ENCODE assay signal across 8 mouse cellular contexts in the genomic region with DNA sequence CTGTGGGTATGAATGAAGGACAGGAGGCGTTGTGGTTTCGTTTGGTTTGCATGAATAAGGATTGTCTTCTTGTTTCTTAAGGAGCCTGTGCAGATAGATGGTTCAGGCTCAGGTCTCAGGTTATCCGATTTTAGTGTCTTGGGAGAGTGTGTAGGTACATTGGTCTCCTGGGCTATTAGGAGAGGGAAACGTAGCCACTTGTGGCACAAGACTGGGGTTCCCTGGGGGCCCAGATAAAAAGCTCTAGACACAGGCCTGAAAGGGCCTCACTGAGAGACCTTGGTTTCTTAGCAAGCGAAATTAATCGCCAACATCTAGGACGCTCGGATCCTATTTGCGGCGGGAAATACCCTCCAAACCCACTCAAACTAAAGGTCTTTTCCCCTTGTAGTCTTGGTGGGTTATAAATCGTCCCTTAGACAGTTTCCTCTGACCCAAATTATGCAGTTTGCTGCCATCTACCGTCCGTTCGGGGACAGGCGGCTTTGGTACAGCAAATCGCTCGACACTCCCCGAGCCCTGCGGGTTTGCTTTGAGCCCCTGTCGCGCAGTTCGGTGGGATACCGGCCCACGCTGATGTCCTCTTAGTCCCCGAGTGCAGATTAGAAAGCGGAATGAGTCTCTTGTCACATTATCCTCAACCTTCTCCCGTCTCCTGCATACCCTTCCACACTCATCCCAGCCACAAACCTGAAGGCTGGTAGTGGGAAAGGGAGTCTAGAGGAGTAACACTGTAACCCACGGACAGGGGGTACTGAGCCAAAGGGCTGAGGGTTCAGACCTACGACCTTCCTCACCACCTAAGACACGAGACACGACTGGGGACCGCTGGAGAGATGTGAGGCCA. TPM values are rescaled to one million over a fixed set of nuclear protein-coding genes. Genes with fewer than 3 reads are reported as not detected.
DNase-seq lines count a peak whose midpoint lies in the region; ATAC-seq and TF ChIP-seq lines count a peak whose summit lies in the region.

No protein-coding gene starts in this region.

- ATAC-seq in cerebellum, adult (ENCODE audit: insufficient number of reproducible peaks, low FRiP score, low TSS enrichment): no peak
- ATAC-seq in heart, embryonic 13.5 days (ENCODE audit: extremely low read depth, insufficient number of reproducible peaks, low FRiP score, low TSS enrichment): no peak
- peak; percentile 44 for ATAC-seq in kidney, embryonic 15.5 days (replicated peaks; ENCODE audit: low FRiP score)

- no peak overlapping the region for H3K4me2 ChIP-seq in heart, embryonic 13.5 days
- peak overlapping the region; percentile 90 for H3K4me2 ChIP-seq in kidney, embryonic 15.5 days

- peaks cover 98% of the 10 kb centered on the region for H3K27me3 ChIP-seq in heart, embryonic 13.5 days (replicated peaks)
- H3K27me3 ChIP-seq in kidney, embryonic 15.5 days: no peaks in the 10 kb centered on the region

- H3K4me3 ChIP-seq in bone marrow macrophage, adult 2 months (ENCODE audit: insufficient read depth, low read length): no peak overlapping the region
- peak overlapping the region; percentile 14 for H3K4me3 ChIP-seq in heart, embryonic 13.5 days
- peak overlapping the region; percentile 80 for H3K4me3 ChIP-seq in kidney, embryonic 15.5 days (replicated peaks)

- no peak for TF ChIP-seq POLR2A in bone marrow macrophage, adult 2 months (IDR thresholded peaks at IDR 0.05; ENCODE audit: borderline replicate concordance, low read depth, low read length)

- DNase-seq in cerebellum, adult 18-20 months: peak; percentile 41 to 49
- DNase-seq in B cell, adult 2 months: peak; percentile 83 to 85
- peak; percentile 92 for DNase-seq in lung, postnatal 10 days
- DNase-seq in spleen, adult 18-20 months: peak; percentile 53 to 78

- peak; percentile 58 for TF ChIP-seq CTCF in bone marrow macrophage, adult 2 months (IDR thresholded peaks at IDR 0.05; ENCODE audit: low read depth, low read length)

- no peaks in the 10 kb centered on the region for H3K36me3 ChIP-seq in heart, embryonic 13.5 days
- no peaks in the 10 kb centered on the region for H3K36me3 ChIP-seq in kidney, embryonic 15.5 days

- no peaks in the 10 kb centered on the region for H3K9me3 ChIP-seq in heart, embryonic 13.5 days
- no peaks in the 10 kb centered on the region for H3K9me3 ChIP-seq in kidney, embryonic 15.5 days (replicated peaks)

- no peaks in the 10 kb centered on the region for H3K4me1 ChIP-seq in bone marrow macrophage, adult 2 months (ENCODE audit: control insufficient read depth, insufficient read depth, low read length)
- H3K4me1 ChIP-seq in heart, embryonic 13.5 days: peaks cover 14% of the 10 kb centered on the region
- peaks cover 58% of the 10 kb centered on the region for H3K4me1 ChIP-seq in kidney, embryonic 15.5 days

- WGBS in heart, embryonic 13.5 days: under 1% methylated on average over 32 of the region's 32 CpGs
- WGBS in kidney, embryonic 15.5 days: under 1% methylated on average over 32 of the region's 32 CpGs

- no peak overlapping the region for H3K27ac ChIP-seq in bone marrow macrophage, adult 2 months (ENCODE audit: insufficient read depth, low read depth, low read length)
- H3K27ac ChIP-seq in heart, embryonic 13.5 days (replicated peaks): no peak overlapping the region
- peak overlapping the region; percentile 100 for H3K27ac ChIP-seq in kidney, embryonic 15.5 days

- H3K9ac ChIP-seq in heart, embryonic 13.5 days: no peak overlapping the region
- peak overlapping the region; percentile 96 for H3K9ac ChIP-seq in kidney, embryonic 15.5 days

RNA-seq across cellular contexts. Expression of a gene that starts 2.2 kb away (rescaled TPM):
- not detected in 2 replicates for polyA plus RNA-seq in bone marrow macrophage, adult 2 months (2012; ENCODE audit: insufficient read depth, insufficient read length, missing spikeins)
- polyA plus RNA-seq in heart, embryonic 13.5 days (2015; fragmentation: Nextera tagmentation; extraction: Ambion mirVana): 1.4 and 2.0 TPM in 2 replicates
- polyA plus RNA-seq in kidney, embryonic 15.5 days (2015; fragmentation: Nextera tagmentation; extraction: Ambion mirVana): 47.1 and 49.1 TPM in 2 replicates

RNA-seq across cellular contexts. Expression of a gene that starts 8.0 kb away (rescaled TPM):
- polyA plus RNA-seq in bone marrow macrophage, adult 2 months (2012; ENCODE audit: insufficient read depth, insufficient read length, missing spikeins): not detected in 2 replicates
- 0.11 and 0.25 TPM in 2 replicates for polyA plus RNA-seq in heart, embryonic 13.5 days (2015; fragmentation: Nextera tagmentation; extraction: Ambion mirVana)
- 58.5 and 62.7 TPM in 2 replicates for polyA plus RNA-seq in kidney, embryonic 15.5 days (2015; fragmentation: Nextera tagmentation; extraction: Ambion mirVana)

RNA-seq across cellular contexts. Expression of a gene that starts 8.7 kb away (rescaled TPM):
- not detected in 2 replicates for polyA plus RNA-seq in bone marrow macrophage, adult 2 months (2012; ENCODE audit: insufficient read depth, insufficient read length, missing spikeins)
- 3.8 and 5.5 TPM in 2 replicates for polyA plus RNA-seq in heart, embryonic 13.5 days (2015; fragmentation: Nextera tagmentation; extraction: Ambion mirVana)
- 18.8 and 20.2 TPM in 2 replicates for polyA plus RNA-seq in kidney, embryonic 15.5 days (2015; fragmentation: Nextera tagmentation; extraction: Ambion mirVana)

RNA-seq across cellular contexts. Expression of a gene that starts 12.8 kb away (rescaled TPM):
- not detected in 2 replicates for polyA plus RNA-seq in bone marrow macrophage, adult 2 months (2012; ENCODE audit: insufficient read depth, insufficient read length, missing spikeins)
- not detected in 2 replicates for polyA plus RNA-seq in heart, embryonic 13.5 days (2015; fragmentation: Nextera tagmentation; extraction: Ambion mirVana)
- polyA plus RNA-seq in kidney, embryonic 15.5 days (2015; fragmentation: Nextera tagmentation; extraction: Ambion mirVana): 8.9 and 9.8 TPM in 2 replicates

RNA-seq across cellular contexts. Expression of a gene that starts 23.2 kb away (rescaled TPM):
- not detected in 2 replicates for polyA plus RNA-seq in bone marrow macrophage, adult 2 months (2012; ENCODE audit: insufficient read depth, insufficient read length, missing spikeins)
- polyA plus RNA-seq in heart, embryonic 13.5 days (2015; fragmentation: Nextera tagmentation; extraction: Ambion mirVana): 0.06 TPM in 1 of 2 replicates, not detected in the other
- 22.3 and 27.2 TPM in 2 replicates for polyA plus RNA-seq in kidney, embryonic 15.5 days (2015; fragmentation: Nextera tagmentation; extraction: Ambion mirVana)

Comparison
In these comparisons a context has a peak if more than half of its experiments do, and no peak if none do; other contexts are left out.
1. RNA of a gene that starts 2.2 kb away (polyA plus RNA-seq): 47.1 to 49.1 TPM in kidney, embryonic 15.5 days; 1.4 to 2.0 TPM in heart, embryonic 13.5 days and not detected in bone marrow macrophage, adult 2 months; every median in the first group is over 10 times any median in the second.
2. RNA of a gene that starts 8.0 kb away (polyA plus RNA-seq): 58.5 to 62.7 TPM in kidney, embryonic 15.5 days; 0.11 to 0.25 TPM in heart, embryonic 13.5 days and not detected in bone marrow macrophage, adult 2 months; every median in the first group is over 10 times any median in the second.
3. Peak in every context shown above with its lines, with median percentiles within 50 percentile points of each other: DNase-seq.